Mouse (Mus musculus) embryonic fibroblast, embryonic 13.5 days (primary cell): ENCODE data around the gene Pelo.

Source experiments
- CTCF ChIP-seq: IDR thresholded peaks from 2 replicates; pipeline ENCODE4 v1.5.1; 2011; ENCODE audit warnings: mild to moderate bottlenecking, control low read depth, low read length, moderate library complexity, borderline replicate concordance; ENCODE audit not compliant: insufficient read depth
- POLR2A ChIP-seq: IDR thresholded peaks from 2 replicates; pipeline ENCODE4 v1.6.1; 2011; ENCODE audit warnings: low read depth, mild to moderate bottlenecking, control low read depth, low read length, moderate library complexity

GRCm38 (mm10) chr13:115098227-115098626 is 8.2 kb upstream of the Pelo start:
- no peak for TF ChIP-seq CTCF
- TF ChIP-seq POLR2A, result no peak
